ENCODE assay signal across 8 mouse cellular contexts in genomic region chr12:111814769-111815762, GRCm38 (mm10). TPM values are rescaled to one million over a fixed set of nuclear protein-coding genes. Genes with fewer than 3 reads are reported as not detected.
DNase-seq lines count a peak whose midpoint lies in the region; ATAC-seq lines count a peak whose summit lies in the region.

No protein-coding gene starts in this region.

- H3K9me3 ChIP-seq in megakaryocyte, embryonic 14.5 days, result no peaks in the 10 kb centered on the region
- H3K9me3 ChIP-seq in forebrain, embryonic 15.5 days, result no peaks in the 10 kb centered on the region
- no peaks in the 10 kb centered on the region for H3K9me3 ChIP-seq in midbrain, embryonic 12.5 days

- H3K4me2 ChIP-seq in forebrain, embryonic 15.5 days (replicated peaks), result peak overlapping the region; percentile 95
- peak overlapping the region; percentile 86 for H3K4me2 ChIP-seq in midbrain, embryonic 12.5 days (replicated peaks)

- H3K4me1 ChIP-seq in megakaryocyte, embryonic 14.5 days, result peaks cover 82% of the 10 kb centered on the region
- H3K4me1 ChIP-seq in forebrain, embryonic 15.5 days, result peaks cover 38% of the 10 kb centered on the region
- H3K4me1 ChIP-seq in midbrain, embryonic 12.5 days, result peaks cover 35% of the 10 kb centered on the region

- peak overlapping the region; percentile 79 for H3K9ac ChIP-seq in forebrain, embryonic 15.5 days (replicated peaks)
- H3K9ac ChIP-seq in midbrain, embryonic 12.5 days (replicated peaks), result peak overlapping the region; percentile 77

- peak; percentile 68 for DNase-seq in large intestine, adult 2 months (ENCODE audit: low read depth, low spot score)
- no peak for DNase-seq in gastrocnemius, postnatal 4 days (ENCODE audit: low spot score in 2 of 2)
- DNase-seq in left cerebral cortex, adult 8-10 months (ENCODE audit: low spot score in 2 of 2), result no peak
- DNase-seq in cerebellum, postnatal 36 days, result no peak

- H3K36me3 ChIP-seq in megakaryocyte, embryonic 14.5 days (replicated peaks; ENCODE audit: low read length), result peaks cover 36% of the 10 kb centered on the region
- H3K36me3 ChIP-seq in forebrain, embryonic 15.5 days, result no peaks in the 10 kb centered on the region
- no peaks in the 10 kb centered on the region for H3K36me3 ChIP-seq in midbrain, embryonic 12.5 days

- no peak overlapping the region for H3K27ac ChIP-seq in forebrain, embryonic 15.5 days (replicated peaks)
- no peak overlapping the region for H3K27ac ChIP-seq in midbrain, embryonic 12.5 days (replicated peaks)

- ATAC-seq in megakaryocyte, adult 5-6 weeks (ENCODE audit: poor library complexity, severe bottlenecking), result no peak
- no peak for ATAC-seq in forebrain, embryonic 15.5 days (replicated peaks)
- no peak for ATAC-seq in midbrain, embryonic 12.5 days (ENCODE audit: low FRiP score, low read depth)

- H3K27me3 ChIP-seq in megakaryocyte, embryonic 14.5 days (replicated peaks), result no peaks in the 10 kb centered on the region
- no peaks in the 10 kb centered on the region for H3K27me3 ChIP-seq in forebrain, embryonic 15.5 days
- H3K27me3 ChIP-seq in midbrain, embryonic 12.5 days, result peaks cover 6% of the 10 kb centered on the region; the same call in 1 of the 2 replicates

- H3K4me3 ChIP-seq in megakaryocyte, embryonic 14.5 days (replicated peaks), result peak overlapping the region; percentile 96
- H3K4me3 ChIP-seq in forebrain, embryonic 15.5 days, result peak overlapping the region; percentile 93
- peak overlapping the region; percentile 74 for H3K4me3 ChIP-seq in midbrain, embryonic 12.5 days

- WGBS in forebrain, embryonic 15.5 days, result 27% methylated on average over 19 of the region's 19 CpGs
- 11% methylated on average over 19 of the region's 19 CpGs for WGBS in large intestine, adult 2 months
- WGBS in midbrain, embryonic 12.5 days, result 28% methylated on average over 19 of the region's 19 CpGs

RNA-seq across cellular contexts. Expression of gene Zfyve21, which starts 1.1 kb away (rescaled TPM):
- polyA plus RNA-seq in megakaryocyte, embryonic 14.5 days (2012; ENCODE audit: insufficient read depth, low replicate concordance), result 15.3 and 16.7 TPM in 2 replicates
- 10.5 and 14.8 TPM in 2 replicates for total RNA-seq in megakaryocyte, adult 5-6 weeks (2015)
- total RNA-seq in megakaryocyte, adult 5-6 weeks (2017), result 7.4 and 11.0 TPM in 2 replicates
- 39.0 and 41.7 TPM in 2 replicates for polyA plus RNA-seq in forebrain, embryonic 15.5 days (2015; fragmentation: Nextera tagmentation; extraction: Ambion mirVana)
- 95.0 and 118 TPM in 2 replicates for polyA plus RNA-seq in large intestine, adult 2 months (2012; rRNA removed)
- 54.1 and 57.5 TPM in 2 replicates for polyA plus RNA-seq in midbrain, embryonic 12.5 days (2016; fragmentation: Nextera tagmentation; extraction: Ambion mirVana)
- total RNA-seq in gastrocnemius, postnatal 4 days (2021), result 10 to 100 TPM; 35.8 TPM
- total RNA-seq in left cerebral cortex, adult 8-10 months (2022), result 10 to 100 TPM; 20.3 to 24.5 (median 21.7) TPM

RNA-seq across cellular contexts. Expression of gene Xrcc3, which starts 1.4 kb away (rescaled TPM):
- polyA plus RNA-seq in megakaryocyte, embryonic 14.5 days (2012; ENCODE audit: insufficient read depth, low replicate concordance), result 2.2 and 3.2 TPM in 2 replicates
- total RNA-seq in megakaryocyte, adult 5-6 weeks (2015), result 3.7 and 4.6 TPM in 2 replicates
- 3.2 and 3.3 TPM in 2 replicates for total RNA-seq in megakaryocyte, adult 5-6 weeks (2017)
- polyA plus RNA-seq in forebrain, embryonic 15.5 days (2015; fragmentation: Nextera tagmentation; extraction: Ambion mirVana), result 4.5 and 4.8 TPM in 2 replicates
- 8.4 and 10.7 TPM in 2 replicates for polyA plus RNA-seq in large intestine, adult 2 months (2012; rRNA removed)
- 7.4 and 7.9 TPM in 2 replicates for polyA plus RNA-seq in midbrain, embryonic 12.5 days (2016; fragmentation: Nextera tagmentation; extraction: Ambion mirVana)
- total RNA-seq in gastrocnemius, postnatal 4 days (2021), result 1 to 10 TPM; 5.4 to 5.5 TPM
- 1 to 10 TPM; 6.0 to 6.7 (median 6.4) TPM for total RNA-seq in left cerebral cortex, adult 8-10 months (2022)

RNA-seq across cellular contexts. Expression of gene Klc1, which starts 56.4 kb away (rescaled TPM):
- polyA plus RNA-seq in megakaryocyte, embryonic 14.5 days (2012; ENCODE audit: insufficient read depth, low replicate concordance), result 21.5 and 66.3 TPM in 2 replicates
- total RNA-seq in megakaryocyte, adult 5-6 weeks (2015), result 36.3 and 36.7 TPM in 2 replicates
- total RNA-seq in megakaryocyte, adult 5-6 weeks (2017), result 72.7 and 83.1 TPM in 2 replicates
- 430 and 440 TPM in 2 replicates for polyA plus RNA-seq in forebrain, embryonic 15.5 days (2015; fragmentation: Nextera tagmentation; extraction: Ambion mirVana)
- 34.2 and 44.0 TPM in 2 replicates for polyA plus RNA-seq in large intestine, adult 2 months (2012; rRNA removed)
- 382 and 402 TPM in 2 replicates for polyA plus RNA-seq in midbrain, embryonic 12.5 days (2016; fragmentation: Nextera tagmentation; extraction: Ambion mirVana)
- 100 to 1,000 TPM; 117 to 120 TPM for total RNA-seq in gastrocnemius, postnatal 4 days (2021)
- total RNA-seq in left cerebral cortex, adult 8-10 months (2022), result 100 to 1,000 TPM; 689 to 762 (median 731) TPM
